Mouse (Mus musculus) cerebellum, adult 2 months (tissue): ENCODE measurements around the gene Fkbp4.

Source experiments
- CTCF ChIP-seq: fragments of 200-500 bp; IDR thresholded peaks from 2 replicates; pipeline ENCODE4 v1.5.1; 2011; ENCODE audit warnings: low read depth, mild to moderate bottlenecking, control low read depth, low read length, moderate library complexity, borderline replicate concordance; ENCODE audit not compliant: insufficient read depth
- POLR2A ChIP-seq: fragments of 200-500 bp; IDR thresholded peaks from 2 replicates; pipeline ENCODE4 v1.6.1; 2011; ENCODE audit warnings: low read length, control low read depth, borderline replicate concordance; ENCODE audit not compliant: insufficient read depth

GRCm38 (mm10) chr6:128404708-128405107, 33.8 kb downstream of the Fkbp4 start:
- no peak for TF ChIP-seq POLR2A
- no peak for TF ChIP-seq CTCF
